In genomic region chr11:84775560-84775959, GRCm38 (mm10) we compare ENCODE assay signal across 15 mouse cellular contexts. TPM values are rescaled to one million over a fixed set of nuclear protein-coding genes. Genes with fewer than 3 reads are reported as not detected.
DNase-seq lines count a peak whose midpoint lies in the region; ATAC-seq lines count a peak whose summit lies in the region.
"Had no signal": no experiment of that assay in that cellular context is flagged by ENCODE, and none has a peak within 500 bp of the region (broad histone marks: within the 10 kb centered on the region; RNA-seq: fewer than 3 reads in every experiment).

No protein-coding gene starts in this region.

- peaks cover 31% of the 10 kb centered on the region for H3K27me3 ChIP-seq in kidney, embryonic 15.5 days
- peaks cover 11% of the 10 kb centered on the region; the same call in 1 of the 2 replicates for H3K27me3 ChIP-seq in kidney, embryonic 16.5 days (ENCODE audit: insufficient read depth, low read length)
- H3K27me3 ChIP-seq in hindbrain, embryonic 10.5 days (ENCODE audit: insufficient read depth, poor library complexity, severe bottlenecking) = peaks cover 82% of the 10 kb centered on the region
- H3K27me3 ChIP-seq in midbrain, embryonic 16.5 days (ENCODE audit: control insufficient read depth, insufficient read depth, low read depth, low read length) = no peaks in the 10 kb centered on the region; the same call in 1 of the 2 replicates
- H3K27me3 ChIP-seq: Patski had no signal

- H3K4me2 ChIP-seq in kidney, embryonic 15.5 days = peak overlapping the region; percentile 12; the same call in 1 of the 2 replicates
- no peak overlapping the region for H3K4me2 ChIP-seq in kidney, embryonic 16.5 days (replicated peaks; ENCODE audit: low read depth, low read length)
- no peak overlapping the region for H3K4me2 ChIP-seq in midbrain, embryonic 16.5 days (ENCODE audit: low read length)
- H3K4me2 ChIP-seq: heart, embryonic 15.5 days had no signal

- H3K4me1 ChIP-seq in kidney, embryonic 15.5 days = peaks cover 23% of the 10 kb centered on the region
- peaks cover 17% of the 10 kb centered on the region for H3K4me1 ChIP-seq in kidney, embryonic 16.5 days (ENCODE audit: insufficient read depth, low read length)
- H3K4me1 ChIP-seq in hindbrain, embryonic 10.5 days (replicated peaks) = peaks cover 54% of the 10 kb centered on the region
- H3K4me1 ChIP-seq in midbrain, embryonic 16.5 days (ENCODE audit: control insufficient read depth, insufficient read depth, low read length) = peaks cover 20% of the 10 kb centered on the region
- H3K4me1 ChIP-seq: megakaryocyte, embryonic 14.5 days had no signal

- peak; percentile 60 for DNase-seq in embryo, embryonic 11 days
- peak; percentile 39 for DNase-seq in hindbrain, embryonic 10.5 days (ENCODE audit: low spot score)
- DNase-seq in left cerebral cortex, adult 9 months (ENCODE audit: low spot score in 2 of 2) = no peak
- DNase-seq: adrenal gland, postnatal 25 days; cerebellum, adult 18-20 months; kidney, adult 2 months; liver had no signal

- no peaks in the 10 kb centered on the region for H3K9me3 ChIP-seq in kidney, embryonic 15.5 days (replicated peaks)
- no peaks in the 10 kb centered on the region for H3K9me3 ChIP-seq in kidney, embryonic 16.5 days (ENCODE audit: low read length)
- no peaks in the 10 kb centered on the region for H3K9me3 ChIP-seq in hindbrain, embryonic 10.5 days
- no peaks in the 10 kb centered on the region for H3K9me3 ChIP-seq in midbrain, embryonic 16.5 days (replicated peaks; ENCODE audit: control insufficient read depth, low read length, poor library complexity, severe bottlenecking)
- H3K9me3 ChIP-seq: heart, embryonic 15.5 days had no signal

- H3K4me3 ChIP-seq in kidney, embryonic 15.5 days (replicated peaks) = no peak overlapping the region
- no peak overlapping the region for H3K4me3 ChIP-seq in kidney, embryonic 16.5 days (ENCODE audit: low read length)
- no peak overlapping the region for H3K4me3 ChIP-seq in hindbrain, embryonic 10.5 days
- H3K4me3 ChIP-seq in midbrain, embryonic 16.5 days (ENCODE audit: low read depth, low read length) = no peak overlapping the region
- H3K4me3 ChIP-seq: heart, embryonic 15.5 days; megakaryocyte, embryonic 14.5 days had no signal

- 3% methylated on average over 4 of the region's 4 CpGs for WGBS in kidney, embryonic 15.5 days
- 0% methylated on average over 4 of the region's 4 CpGs for WGBS in kidney, embryonic 16.5 days
- WGBS in hindbrain, embryonic 10.5 days = 2% methylated on average over 4 of the region's 4 CpGs
- 3% methylated on average over 4 of the region's 4 CpGs for WGBS in midbrain, embryonic 16.5 days

- H3K27ac ChIP-seq in kidney, embryonic 15.5 days = peak overlapping the region; percentile 9; the same call in 1 of the 2 replicates
- no peak overlapping the region for H3K27ac ChIP-seq in kidney, embryonic 16.5 days (ENCODE audit: low read length)
- peak overlapping the region; percentile 57 for H3K27ac ChIP-seq in hindbrain, embryonic 10.5 days
- peak overlapping the region; percentile 50 for H3K27ac ChIP-seq in midbrain, embryonic 16.5 days (ENCODE audit: low read length)
- H3K27ac ChIP-seq: heart, embryonic 15.5 days had no signal

- H3K36me3 ChIP-seq in kidney, embryonic 15.5 days = no peaks in the 10 kb centered on the region
- no peaks in the 10 kb centered on the region for H3K36me3 ChIP-seq in kidney, embryonic 16.5 days (ENCODE audit: insufficient read depth, low read length)
- H3K36me3 ChIP-seq in hindbrain, embryonic 10.5 days = no peaks in the 10 kb centered on the region
- H3K36me3 ChIP-seq in midbrain, embryonic 16.5 days (ENCODE audit: control insufficient read depth, insufficient read depth, low read length) = no peaks in the 10 kb centered on the region
- H3K36me3 ChIP-seq: heart, embryonic 15.5 days had no signal

- ATAC-seq in kidney, embryonic 15.5 days (replicated peaks; ENCODE audit: low FRiP score) = no peak
- ATAC-seq in kidney, embryonic 16.5 days (ENCODE audit: low FRiP score, low TSS enrichment) = no peak
- peak; percentile 52; the same call in 1 of the 2 replicates for ATAC-seq in midbrain, embryonic 16.5 days
- no peak for ATAC-seq in megakaryocyte progenitor cell, adult 5-6 weeks (replicated peaks; ENCODE audit: poor library complexity)
- no peak for ATAC-seq in granulocyte monocyte progenitor cell, adult 5-6 weeks (replicated peaks; ENCODE audit: poor library complexity, severe bottlenecking)
- ATAC-seq: Patski had no signal

- H3K9ac ChIP-seq in kidney, embryonic 15.5 days = no peak overlapping the region
- no peak overlapping the region for H3K9ac ChIP-seq in kidney, embryonic 16.5 days (replicated peaks; ENCODE audit: low read length)
- H3K9ac ChIP-seq in midbrain, embryonic 16.5 days (ENCODE audit: low read depth, low read length) = peak overlapping the region; percentile 40; the same call in 1 of the 2 replicates
- H3K9ac ChIP-seq: heart, embryonic 15.5 days had no signal

RNA-seq across cellular contexts. Expression of gene Mrm1, which starts 43.8 kb away (rescaled TPM):
- polyA plus RNA-seq in kidney, embryonic 15.5 days (2015; fragmentation: Nextera tagmentation; extraction: Ambion mirVana) = 10.0 and 13.7 TPM in 2 replicates
- 12.3 and 15.5 TPM in 2 replicates for polyA plus RNA-seq in kidney, embryonic 16.5 days (2015; fragmentation: Nextera tagmentation; extraction: Ambion mirVana)
- 12.2 and 13.9 TPM in 2 replicates for polyA plus RNA-seq in hindbrain, embryonic 10.5 days (2016; fragmentation: Nextera tagmentation; extraction: Ambion mirVana)
- polyA plus RNA-seq in midbrain, embryonic 16.5 days (2015; fragmentation: Nextera tagmentation; extraction: Ambion mirVana) = 12.8 and 18.5 TPM in 2 replicates
- 6.9 and 7.6 TPM in 2 replicates for total RNA-seq in megakaryocyte progenitor cell, adult 5-6 weeks (2015)
- total RNA-seq in megakaryocyte progenitor cell, adult 5-6 weeks (2017) = 5.2 and 7.8 TPM in 2 replicates
- total RNA-seq in granulocyte monocyte progenitor cell, adult 5-6 weeks (2014; fragmentation: Nextera tagmentation) = 8.1 and 10.9 TPM in 2 replicates
- total RNA-seq in granulocyte monocyte progenitor cell, adult 5-6 weeks (2017) = 6.8 and 9.2 TPM in 2 replicates

RNA-seq across cellular contexts. Expression of gene Dhrs11, which starts 53.2 kb away (rescaled TPM):
- 11.6 and 15.7 TPM in 2 replicates for polyA plus RNA-seq in kidney, embryonic 15.5 days (2015; fragmentation: Nextera tagmentation; extraction: Ambion mirVana)
- 13.1 and 14.9 TPM in 2 replicates for polyA plus RNA-seq in kidney, embryonic 16.5 days (2015; fragmentation: Nextera tagmentation; extraction: Ambion mirVana)
- 13.1 and 15.1 TPM in 2 replicates for polyA plus RNA-seq in hindbrain, embryonic 10.5 days (2016; fragmentation: Nextera tagmentation; extraction: Ambion mirVana)
- polyA plus RNA-seq in midbrain, embryonic 16.5 days (2015; fragmentation: Nextera tagmentation; extraction: Ambion mirVana) = 8.8 and 9.0 TPM in 2 replicates
- total RNA-seq in megakaryocyte progenitor cell, adult 5-6 weeks (2015) = 21.0 and 23.1 TPM in 2 replicates
- 14.7 and 20.1 TPM in 2 replicates for total RNA-seq in megakaryocyte progenitor cell, adult 5-6 weeks (2017)
- total RNA-seq in granulocyte monocyte progenitor cell, adult 5-6 weeks (2014; fragmentation: Nextera tagmentation) = 20.6 and 38.4 TPM in 2 replicates
- 14.9 and 15.9 TPM in 2 replicates for total RNA-seq in granulocyte monocyte progenitor cell, adult 5-6 weeks (2017)

Comparison
In these comparisons a context has a peak if more than half of its experiments do, and no peak if none do; other contexts are left out.
1. DNase-seq: peak in embryo, embryonic 11 days (single experiment) and hindbrain, embryonic 10.5 days (single experiment); none in left cerebral cortex, adult 9 months (0 of 2).